Mouse (Mus musculus): ENCODE data around the gene Ano9.

GRCm38 (mm10) chr7:141117636-141118035, at the start of gene Ano9:
- TF ChIP-seq CTCF (IDR thresholded peaks at IDR 0.05; ENCODE audit: control insufficient read depth, insufficient read depth, low read length), result no peak
- no peak for TF ChIP-seq POLR2A (IDR thresholded peaks at IDR 0.05; ENCODE audit: borderline replicate concordance, control insufficient read depth, low read depth, low read length)

Measured in bone marrow, adult 2 months (tissue).